Mouse (Mus musculus) limb, embryonic 14.5 days (tissue): ENCODE measurements around the gene Flvcr2. TPM values are rescaled to one million over a fixed set of nuclear protein-coding genes. Genes with fewer than 3 reads are reported as not detected.

Source experiments
- ATAC-seq: fragments of 200-750 bp; cut with Nextera tagmentation; 2 replicates; pipeline ENCODE4 v1.8.0; 2017; ENCODE audit warnings: low read depth, moderate number of reproducible peaks, moderate TSS enrichment; ENCODE audit not compliant: low FRiP score
- DNase-seq: peaks from one replicate; pipeline ENCODE4 v3.0.0-alpha.2; 2015; ENCODE audit warnings: low spot score
- H3K27ac ChIP-seq: fragments of 300-500 bp; sonication (generic); replicated peaks from 2 replicates; pipeline ENCODE4 v1.5.1; 2014; ENCODE audit warnings: low read depth, mild to moderate bottlenecking, low read length, moderate library complexity, mixed read lengths
- H3K27me3 ChIP-seq: fragments of 300-500 bp; sonication (generic); 2 replicates; pipeline ENCODE4 v1.6.1; 2014; ENCODE audit warnings: low read length, mixed read lengths; ENCODE audit not compliant: control insufficient read depth, insufficient read depth
- H3K36me3 ChIP-seq: fragments of 300-500 bp; sonication (generic); 2 replicates; pipeline ENCODE4 v1.6.1; 2014; ENCODE audit warnings: mild to moderate bottlenecking, low read length, moderate library complexity, mixed read lengths; ENCODE audit not compliant: control insufficient read depth, insufficient read depth
- H3K4me1 ChIP-seq: fragments of 300-500 bp; sonication (generic); 2 replicates; pipeline ENCODE4 v1.6.1; 2014; ENCODE audit warnings: antibody characterized with exemption, low read length, mixed read lengths; ENCODE audit not compliant: control insufficient read depth, insufficient read depth
- H3K4me2 ChIP-seq: fragments of 300-500 bp; sonication (generic); replicated peaks from 2 replicates; pipeline ENCODE4 v1.6.1; 2014; ENCODE audit warnings: low read depth, mild to moderate bottlenecking, low read length, moderate library complexity; ENCODE audit not compliant: severe bottlenecking
- H3K4me3 ChIP-seq: fragments of 300-500 bp; sonication (generic); replicated peaks from 2 replicates; pipeline ENCODE4 v1.5.1; 2014; ENCODE audit warnings: low read length
- H3K9ac ChIP-seq: fragments of 300-500 bp; sonication (generic); 2 replicates; pipeline ENCODE4 v1.6.1; 2014; ENCODE audit warnings: mild to moderate bottlenecking, low read depth, low read length, moderate library complexity; ENCODE audit not compliant: severe bottlenecking
- H3K9me3 ChIP-seq: fragments of 300-500 bp; sonication (generic); 2 replicates; pipeline ENCODE4 v1.6.1; 2016; ENCODE audit warnings: low read length; ENCODE audit not compliant: control insufficient read depth
- POLR2A ChIP-seq: fragments of 200-500 bp; IDR thresholded peaks from 2 replicates; pipeline ENCODE4 v1.8.0; 2012; ENCODE audit warnings: inconsistent platforms, mild to moderate bottlenecking, moderate library complexity, borderline replicate concordance; ENCODE audit not compliant: insufficient read depth, insufficient read length; ENCODE audit errors: extremely low read depth
- WGBS: fragments of 180-500 bp; shearing (Covaris S2); extraction: QIAGEN DNeasy Blood & Tissue Kit; methylation state at CpG from one replicate; pipeline ENCODE4 v1.1.7; 2014; 5-methylcytosine and 5-hydroxymethylcytosine counted together
- polyA plus RNA-seq, 2 experiments: library from polyadenylated mRNA; depleted of rRNA in 1 of 2; stranded (reverse) in 1 of 2; unstranded in 1 of 2; fragments of >200 nt; fragmentation: Nextera tagmentation in 1 of 2; extraction: Ambion mirVana in 1 of 2; gene quantifications; 2 replicates each; pipeline versions ENCODE4 v1.2.1 to v1.2.3; 2012 to 2014

Gene Flvcr2
- polyA plus RNA-seq, 2 experiments: 2.8 to 4.4 TPM

GRCm38 (mm10) chr12:85784916-85785815 lies 38.8 kb downstream of the Flvcr2 start:
- H3K36me3 ChIP-seq: no peaks in the 10 kb centered on the region
- no peak overlapping the region for H3K4me2 ChIP-seq
- no peak overlapping the region for H3K4me3 ChIP-seq
- H3K27me3 ChIP-seq: no peaks in the 10 kb centered on the region
- no peak overlapping the region for H3K9ac ChIP-seq
- 27% methylated on average over 19 of the region's 19 CpGs for WGBS
- DNase-seq (no peak), ATAC-seq (no peak)
- H3K9me3 ChIP-seq: no peaks in the 10 kb centered on the region
- TF ChIP-seq POLR2A: no peak
- H3K27ac ChIP-seq: no peak overlapping the region
- peaks cover 15% of the 10 kb centered on the region for H3K4me1 ChIP-seq

- WGBS: 80% methylated on average over 4 of the region's 4 CpGs
- Histone ChIP-seq H3K9ac (no peak overlapping the region), H3K27ac (no peak overlapping the region), H3K4me2 (no peak overlapping the region), H3K4me3 (no peak overlapping the region), H3K9me3 (no peaks in the 10 kb centered on the region), H3K36me3 (no peaks in the 10 kb centered on the region), H3K4me1 (no peaks in the 10 kb centered on the region), H3K27me3 (no peaks in the 10 kb centered on the region)
- no peak for DNase-seq
- TF ChIP-seq POLR2A: no peak
- no peak for ATAC-seq
Observed at GRCm38 (mm10) chr12:85792158-85792557, 45.8 kb downstream of the Flvcr2 start.

GRCm38 (mm10) chr12:85792821-85793346 lies 46.5 kb downstream of the Flvcr2 start:
- no peak for TF ChIP-seq POLR2A
- Histone ChIP-seq H3K4me1 (no peaks in the 10 kb centered on the region), H3K9me3 (no peaks in the 10 kb centered on the region), H3K4me3 (no peak overlapping the region), H3K4me2 (no peak overlapping the region), H3K27ac (no peak overlapping the region), H3K36me3 (no peaks in the 10 kb centered on the region), H3K27me3 (no peaks in the 10 kb centered on the region), H3K9ac (no peak overlapping the region)
- DNase-seq: peak; percentile 14
- ATAC-seq: no peak
- 67% methylated on average over 6 of the region's 6 CpGs for WGBS

- no peak for ATAC-seq
- Histone ChIP-seq H3K27me3 (no peaks in the 10 kb centered on the region), H3K4me3 (no peak overlapping the region), H3K4me2 (no peak overlapping the region), H3K27ac (no peak overlapping the region), H3K9ac (no peak overlapping the region), H3K9me3 (no peaks in the 10 kb centered on the region), H3K36me3 (no peaks in the 10 kb centered on the region), H3K4me1 (no peaks in the 10 kb centered on the region)
- WGBS: 85% methylated on average over 2 of the region's 2 CpGs
- no peak for TF ChIP-seq POLR2A
- no peak for DNase-seq
Observed at GRCm38 (mm10) chr12:85794094-85794493, 47.8 kb downstream of the Flvcr2 start.

- no peaks in the 10 kb centered on the region for H3K4me1 ChIP-seq
- WGBS: 83% methylated on average over 1 of the region's 1 CpGs
- H3K4me3 ChIP-seq: no peak overlapping the region
- H3K9me3 ChIP-seq: no peaks in the 10 kb centered on the region
- no peak overlapping the region for H3K4me2 ChIP-seq
- no peak for TF ChIP-seq POLR2A
- no peak overlapping the region for H3K9ac ChIP-seq
- ATAC-seq: no peak
- no peaks in the 10 kb centered on the region for H3K27me3 ChIP-seq
- no peak for DNase-seq
- no peak overlapping the region for H3K27ac ChIP-seq
- H3K36me3 ChIP-seq: no peaks in the 10 kb centered on the region
Observed at GRCm38 (mm10) chr12:85795551-85795950, 49.2 kb downstream of the Flvcr2 start.
